Mouse (Mus musculus): Measurements from ENCODE around the gene Gfi1.

DNA sequence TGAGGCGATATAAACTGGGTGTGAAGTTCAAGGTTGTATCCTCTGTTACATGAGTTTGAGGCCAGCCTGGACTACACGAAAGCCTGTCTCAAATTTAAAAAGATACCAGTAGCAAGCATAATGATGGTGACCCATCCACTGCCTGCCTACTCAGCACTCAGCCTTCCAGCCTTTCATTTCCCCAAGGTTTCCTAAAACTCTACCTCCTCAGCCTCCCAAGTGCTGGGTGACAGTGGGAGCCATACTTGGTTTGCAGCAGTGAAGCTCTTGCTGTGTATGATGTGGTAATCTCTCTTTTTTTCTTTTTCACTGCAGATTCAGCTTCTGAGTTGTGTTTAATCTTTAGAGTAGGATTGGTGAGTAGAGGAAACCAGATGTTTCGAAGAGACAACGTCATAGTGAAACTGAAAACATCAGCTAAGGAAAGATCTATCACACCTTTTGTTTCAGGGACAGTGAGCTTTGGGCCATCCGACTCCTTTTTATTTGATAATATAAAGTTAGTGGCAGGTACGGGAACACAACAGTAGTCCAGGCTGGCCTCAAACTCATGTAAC lies 22.6 kb downstream of the Gfi1 start:
- TF ChIP-seq CTCF (conservative IDR thresholded peaks at IDR 0.05; ENCODE audit: low read length), result no peak
- no peak for TF ChIP-seq POU5F1 (IDR thresholded peaks at IDR 0.05; ENCODE audit: borderline replicate concordance, low read length)
